Mouse (Mus musculus) stomach, embryonic 14.5 days (tissue): Measurements from ENCODE around the gene Iqschfp. TPM values are rescaled to one million over a fixed set of nuclear protein-coding genes. Genes with fewer than 3 reads are reported as not detected.

Experiments used
- ATAC-seq: fragments of 200-750 bp; cut with Nextera tagmentation; 2 replicates; pipeline ENCODE4 v1.8.0; 2017; ENCODE audit warnings: low read depth, moderate TSS enrichment; ENCODE audit not compliant: insufficient number of reproducible peaks, insufficient read depth, low FRiP score
- H3K27ac ChIP-seq: fragments of 300-500 bp; sonication (generic); 2 replicates; pipeline ENCODE4 v1.5.1; 2014; ENCODE audit warnings: mild to moderate bottlenecking, low read length, moderate library complexity, mixed read lengths
- H3K27me3 ChIP-seq: fragments of 300-500 bp; sonication (generic); 2 replicates; pipeline ENCODE4 v1.6.1; 2014; ENCODE audit warnings: low read length, control low read depth, mixed read lengths; ENCODE audit not compliant: control insufficient read depth, insufficient read depth
- H3K36me3 ChIP-seq: fragments of 300-500 bp; sonication (generic); 2 replicates; pipeline ENCODE4 v1.6.1; 2014; ENCODE audit warnings: mild to moderate bottlenecking, control low read depth, low read length, moderate library complexity, mixed read lengths; ENCODE audit not compliant: control insufficient read depth, insufficient read depth
- H3K4me1 ChIP-seq: fragments of 300-500 bp; sonication (generic); 2 replicates; pipeline ENCODE4 v1.6.1; 2014; ENCODE audit warnings: low read length, control low read depth, mixed read lengths; ENCODE audit not compliant: control insufficient read depth, insufficient read depth
- H3K4me2 ChIP-seq: fragments of 300-500 bp; sonication (generic); replicated peaks from 2 replicates; pipeline ENCODE4 v1.6.1; 2014; ENCODE audit warnings: low read depth, low read length, control low read depth
- H3K4me3 ChIP-seq: fragments of 300-500 bp; sonication (generic); 2 replicates; pipeline ENCODE4 v1.5.1; 2014; ENCODE audit warnings: low read depth, low read length, control low read depth
- H3K9ac ChIP-seq: fragments of 300-500 bp; sonication (generic); replicated peaks from 2 replicates; pipeline ENCODE4 v1.6.1; 2014; ENCODE audit warnings: low read depth, mild to moderate bottlenecking, control low read depth, low read length, moderate library complexity, mixed read lengths
- H3K9me3 ChIP-seq: fragments of 300-500 bp; sonication (generic); 2 replicates; pipeline ENCODE4 v1.6.1; 2016; ENCODE audit warnings: low read depth, low read length, control low read depth; ENCODE audit not compliant: control insufficient read depth
- WGBS: fragments of 180-500 bp; shearing (Covaris S2); extraction: QIAGEN DNeasy Blood & Tissue Kit; methylation state at CpG from one replicate; pipeline ENCODE4 v1.1.7; 2014; 5-methylcytosine and 5-hydroxymethylcytosine counted together
- polyA plus RNA-seq: library from polyadenylated mRNA; unstranded; fragments of >200 nt; fragmentation: Nextera tagmentation; extraction: Ambion mirVana; gene quantifications from 2 replicates; pipeline ENCODE4 v1.2.1, GENCODE M21; 2014

The Iqschfp gene
- polyA plus RNA-seq, 1 experiment from 2014 or later: 0.20 TPM

DNA sequence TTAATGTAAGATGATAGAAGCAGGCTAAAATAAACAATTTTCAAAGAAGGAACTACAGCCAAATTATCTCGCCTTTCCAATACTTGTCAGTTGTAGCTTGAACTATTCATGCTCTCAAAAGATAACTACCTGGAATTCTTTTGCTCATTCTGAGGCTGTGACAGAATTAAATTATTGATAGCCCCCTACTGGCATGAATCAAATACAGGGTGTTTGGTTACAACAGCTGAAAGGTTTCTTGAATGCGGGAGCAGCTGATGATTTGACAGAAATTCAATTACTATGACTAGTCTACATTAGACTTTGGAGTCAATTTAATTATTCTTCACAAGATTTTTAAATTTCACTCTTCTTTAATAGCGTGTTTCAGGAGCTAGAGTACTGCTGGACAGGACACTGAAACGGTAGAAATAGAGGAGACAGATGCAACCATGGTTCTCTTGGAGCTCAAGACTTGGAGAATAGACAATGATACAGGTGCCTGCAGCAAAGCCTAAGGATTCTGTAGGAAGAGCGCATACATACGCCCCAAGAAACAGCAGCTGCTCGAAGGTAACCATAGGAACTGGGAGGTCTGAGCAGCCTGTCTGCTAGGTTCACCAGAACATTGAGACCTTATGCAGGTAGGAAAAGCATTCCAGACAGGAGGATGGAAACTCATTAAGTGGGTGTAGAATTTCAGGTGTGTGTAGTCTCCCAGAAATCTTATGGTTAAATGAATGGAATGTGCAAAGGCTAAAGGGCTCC is 485.6 kb downstream of the Iqschfp start:
- H3K27me3 ChIP-seq: no peaks in the 10 kb centered on the region
- no peak overlapping the region for H3K27ac ChIP-seq
- no peaks in the 10 kb centered on the region for H3K9me3 ChIP-seq
- ATAC-seq: no peak
- no peak overlapping the region for H3K4me2 ChIP-seq
- H3K4me1 ChIP-seq: 0 out of 2 replicates have a peak, but pooled peaks cover 2% of the 10 kb centered on the region
- no peak overlapping the region for H3K9ac ChIP-seq
- WGBS: 60% methylated on average over 7 of the region's 7 CpGs
- H3K4me3 ChIP-seq: no peak overlapping the region
- H3K36me3 ChIP-seq: no peaks in the 10 kb centered on the region

GRCm38 (mm10) chr3:68378799-68379198 is 486.8 kb downstream of the Iqschfp start:
- Histone ChIP-seq H3K9ac (no peak overlapping the region), H3K4me3 (no peak overlapping the region), H3K27me3 (no peaks in the 10 kb centered on the region), H3K4me2 (no peak overlapping the region), H3K36me3 (no peaks in the 10 kb centered on the region), H3K27ac (no peak overlapping the region), H3K4me1 (0 out of 2 replicates have a peak, but pooled peaks cover 2% of the 10 kb centered on the region), H3K9me3 (no peaks in the 10 kb centered on the region)
- 65% methylated on average over 2 of the region's 2 CpGs for WGBS
- no peak for ATAC-seq

GRCm38 (mm10) chr3:68379242-68379641 is 487.2 kb downstream of the Iqschfp start:
- 27% methylated on average over 7 of the region's 7 CpGs for WGBS
- ATAC-seq: no peak
- Histone ChIP-seq H3K27me3 (no peaks in the 10 kb centered on the region), H3K9ac (no peak overlapping the region), H3K36me3 (no peaks in the 10 kb centered on the region), H3K9me3 (no peaks in the 10 kb centered on the region), H3K4me2 (no peak overlapping the region), H3K4me1 (0 out of 2 replicates have a peak, but pooled peaks cover 2% of the 10 kb centered on the region), H3K27ac (no peak overlapping the region), H3K4me3 (no peak overlapping the region)

- no peak overlapping the region for H3K4me2 ChIP-seq
Measured at GRCm38 (mm10) chr3:68383672-68384071, 491.6 kb downstream of the Iqschfp start.

GRCm38 (mm10) chr3:68385544-68385943 is 493.5 kb downstream of the Iqschfp start:
- Histone ChIP-seq H3K4me3 (no peak overlapping the region), H3K4me2 (no peak overlapping the region), H3K9ac (no peak overlapping the region), H3K27ac (no peak overlapping the region), H3K4me1 (no peaks in the 10 kb centered on the region), H3K36me3 (no peaks in the 10 kb centered on the region), H3K9me3 (no peaks in the 10 kb centered on the region), H3K27me3 (no peaks in the 10 kb centered on the region)
- ATAC-seq: no peak
- 89% methylated on average over 3 of the region's 3 CpGs for WGBS

More at GRCm38 (mm10) chr3:68383672-68384071, 491.6 kb downstream of the Iqschfp start:
- ATAC-seq: no peak
- Histone ChIP-seq H3K4me1 (0 out of 2 replicates have a peak, but pooled peaks cover 2% of the 10 kb centered on the region), H3K9me3 (no peaks in the 10 kb centered on the region), H3K9ac (no peak overlapping the region), H3K27ac (no peak overlapping the region), H3K27me3 (no peaks in the 10 kb centered on the region), H3K4me3 (no peak overlapping the region), H3K36me3 (no peaks in the 10 kb centered on the region)

- no peaks in the 10 kb centered on the region for H3K27me3 ChIP-seq
- no peak overlapping the region for H3K9ac ChIP-seq
- no peak overlapping the region for H3K4me2 ChIP-seq
- H3K9me3 ChIP-seq: no peaks in the 10 kb centered on the region
- H3K27ac ChIP-seq: no peak overlapping the region
- H3K4me3 ChIP-seq: no peak overlapping the region
- no peaks in the 10 kb centered on the region for H3K4me1 ChIP-seq
- WGBS: 91% methylated on average over 3 of the region's 3 CpGs
- no peak for ATAC-seq
- no peaks in the 10 kb centered on the region for H3K36me3 ChIP-seq
Measured at GRCm38 (mm10) chr3:68388023-68388422, 496.0 kb downstream of the Iqschfp start.

- ATAC-seq: no peak
Measured at GRCm38 (mm10) chr3:68393578-68393977, 501.5 kb downstream of the Iqschfp start.

GRCm38 (mm10) chr3:68398691-68399090 is 506.7 kb downstream of the Iqschfp start:
- Histone ChIP-seq H3K4me1 (no peaks in the 10 kb centered on the region), H3K4me2 (no peak overlapping the region), H3K9me3 (no peaks in the 10 kb centered on the region), H3K36me3 (no peaks in the 10 kb centered on the region), H3K27me3 (no peaks in the 10 kb centered on the region), H3K27ac (no peak overlapping the region), H3K9ac (no peak overlapping the region), H3K4me3 (no peak overlapping the region)
- ATAC-seq: no peak
- WGBS: 77% methylated on average over 3 of the region's 3 CpGs

More at GRCm38 (mm10) chr3:68393578-68393977, 501.5 kb downstream of the Iqschfp start:
- Histone ChIP-seq H3K27me3 (no peaks in the 10 kb centered on the region), H3K9ac (no peak overlapping the region), H3K27ac (no peak overlapping the region), H3K36me3 (no peaks in the 10 kb centered on the region), H3K4me1 (no peaks in the 10 kb centered on the region), H3K9me3 (no peaks in the 10 kb centered on the region), H3K4me3 (no peak overlapping the region), H3K4me2 (no peak overlapping the region)
- WGBS: 79% methylated on average over 2 of the region's 2 CpGs

DNA sequence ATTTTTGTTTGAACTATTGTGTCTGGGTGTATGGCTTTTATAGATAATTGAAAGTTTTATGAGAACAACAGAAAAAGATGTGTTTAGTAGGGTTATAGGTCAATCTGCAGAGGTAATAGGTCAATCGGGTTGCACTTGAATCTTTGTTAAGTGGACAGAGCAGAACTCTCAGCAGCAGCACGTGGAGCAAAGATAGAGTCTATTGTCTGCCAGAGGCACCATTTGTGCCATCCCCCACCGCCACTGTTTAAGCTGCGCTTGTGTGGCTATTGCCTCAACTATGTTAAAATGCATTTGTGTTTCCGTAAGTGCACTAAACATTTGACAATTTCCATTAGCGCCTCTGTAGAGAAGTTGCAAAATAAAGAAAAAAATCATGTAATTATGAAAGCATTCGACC is 508.1 kb downstream of the Iqschfp start:
- WGBS: 79% methylated on average over 7 of the region's 7 CpGs

More for the DNA sequence above, 508.1 kb downstream of the Iqschfp start:
- Histone ChIP-seq H3K36me3 (no peaks in the 10 kb centered on the region), H3K9me3 (no peaks in the 10 kb centered on the region), H3K4me3 (no peak overlapping the region), H3K27me3 (no peaks in the 10 kb centered on the region), H3K4me1 (no peaks in the 10 kb centered on the region), H3K4me2 (no peak overlapping the region), H3K9ac (no peak overlapping the region), H3K27ac (no peak overlapping the region)
- no peak for ATAC-seq
